Mouse (Mus musculus): Measurements from ENCODE around the gene Zcchc13. TPM values are rescaled to one million over a fixed set of nuclear protein-coding genes. Genes with fewer than 3 reads are reported as not detected.

Gene Zcchc13
- polyA plus RNA-seq, 1 experiment from 2014 or later, result not detected

DNA sequence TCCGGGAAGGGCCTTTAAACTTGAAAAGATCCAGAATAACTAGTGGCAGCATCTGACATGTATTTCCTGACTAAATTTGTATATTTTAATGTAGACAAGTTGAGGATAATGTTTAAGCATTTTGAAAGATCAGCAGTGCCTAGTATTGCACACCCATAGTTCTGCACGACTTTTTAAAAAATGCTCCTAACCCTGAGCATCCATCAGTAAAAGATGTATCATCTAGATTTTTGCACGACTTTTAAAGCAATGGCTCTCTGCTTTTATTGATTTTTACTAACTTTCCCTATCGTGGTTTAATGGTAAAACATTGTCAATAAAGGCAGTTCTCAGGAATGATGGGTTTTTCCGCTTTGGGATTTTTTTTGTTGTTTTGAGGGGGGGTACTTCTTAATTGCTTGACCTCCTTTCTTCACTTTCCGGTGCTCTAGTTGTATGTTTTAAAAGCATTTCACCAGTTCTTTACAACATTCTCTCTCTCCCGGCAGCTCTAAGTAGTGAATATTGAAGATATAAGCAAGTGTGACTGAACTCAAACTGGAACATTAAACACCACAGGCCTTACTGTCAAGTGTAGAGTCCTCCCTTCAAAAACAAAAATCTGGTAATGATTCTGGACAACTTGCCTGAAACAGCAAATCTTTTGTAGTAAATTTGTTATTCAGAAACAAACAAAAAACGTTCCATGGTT is 12.8 kb upstream of the Zcchc13 start:
- H3K4me1 ChIP-seq, result peaks cover 27% of the 10 kb centered on the region
- WGBS, result 27% methylated on average over 8 of the region's 8 CpGs
- H3K9me3 ChIP-seq (replicated peaks), result no peaks in the 10 kb centered on the region
- H3K27ac ChIP-seq (replicated peaks), result peak overlapping the region; percentile 91
- peaks cover 21% of the 10 kb centered on the region for H3K36me3 ChIP-seq
- H3K27me3 ChIP-seq (ENCODE audit: low read depth, poor library complexity, severe bottlenecking), result no peaks in the 10 kb centered on the region
- peak overlapping the region; percentile 57 for H3K4me3 ChIP-seq
- no peak for DNase-seq (ENCODE audit: low spot score)

- Histone ChIP-seq H3K27me3 (ENCODE audit: low read depth, poor library complexity, severe bottlenecking) (peaks cover 15% of the 10 kb centered on the region), H3K9me3 (replicated peaks) (no peaks in the 10 kb centered on the region), H3K36me3 (no peaks in the 10 kb centered on the region), H3K4me1 (peaks cover 25% of the 10 kb centered on the region), H3K27ac (replicated peaks) (peak overlapping the region; percentile 90), H3K4me3 (peak overlapping the region; percentile 52)
- WGBS, result 9% methylated on average over 8 of the region's 8 CpGs
- no peak for DNase-seq (ENCODE audit: low spot score)
Measured at GRCm38 (mm10) chrX:103621799-103622198, 8.6 kb upstream of the Zcchc13 start.

DNA sequence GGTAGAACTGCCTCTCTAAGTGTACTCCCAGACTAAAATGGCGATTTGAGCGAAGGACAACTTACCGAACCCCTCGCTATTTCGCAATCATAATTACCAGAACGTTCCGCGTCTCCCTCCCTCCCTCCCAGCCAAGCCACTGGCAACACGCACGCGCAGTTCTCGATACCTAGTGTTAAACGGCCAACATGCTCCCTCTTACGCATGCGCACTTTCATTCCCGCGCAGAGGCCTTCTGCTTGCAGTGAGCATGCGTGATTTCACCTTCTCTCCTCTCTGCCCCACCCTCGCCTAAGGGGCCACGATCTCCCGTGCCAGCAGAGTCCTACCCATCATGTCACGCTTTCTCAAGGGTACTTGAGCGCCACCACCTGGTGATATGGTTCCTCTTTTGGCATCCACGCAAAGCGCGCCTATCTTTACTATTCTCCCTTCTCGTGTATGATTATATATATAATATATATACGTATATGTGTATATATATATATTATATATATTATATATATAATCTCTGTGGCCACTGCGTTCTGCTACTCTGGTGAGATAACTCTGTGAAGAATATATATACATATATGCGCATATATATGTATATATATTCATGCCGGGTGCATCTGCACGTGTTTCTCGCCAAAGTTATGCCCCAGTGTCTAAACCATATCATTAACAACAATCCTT is 8.0 kb upstream of the Zcchc13 start:
- peak; percentile 95 for DNase-seq (ENCODE audit: low spot score)
- 2% methylated on average over 33 of the region's 33 CpGs for WGBS
- Histone ChIP-seq H3K27ac (replicated peaks) (peak overlapping the region; percentile 90), H3K27me3 (ENCODE audit: low read depth, poor library complexity, severe bottlenecking) (peaks cover 15% of the 10 kb centered on the region), H3K36me3 (no peaks in the 10 kb centered on the region), H3K9me3 (replicated peaks) (no peaks in the 10 kb centered on the region), H3K4me1 (peaks cover 25% of the 10 kb centered on the region), H3K4me3 (peak overlapping the region; percentile 58)

DNA sequence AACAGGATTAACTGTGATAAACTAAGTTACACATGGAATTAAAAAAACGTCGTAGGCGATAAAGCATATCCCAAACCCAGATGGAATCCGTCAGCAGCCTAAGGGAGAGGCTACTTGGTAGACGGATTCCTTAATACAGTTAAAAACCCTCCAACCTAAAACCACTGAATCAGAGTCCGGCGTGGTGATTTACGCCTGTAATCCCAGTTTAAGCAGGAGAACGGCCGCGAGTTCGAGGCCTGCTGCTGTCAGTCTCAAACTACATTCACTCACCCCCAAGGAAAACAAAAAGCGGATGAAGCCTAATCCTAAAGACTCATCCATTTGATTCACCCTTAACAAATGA is 7.5 kb upstream of the Zcchc13 start:
- DNase-seq (ENCODE audit: low spot score), result peak; percentile 18

GRCm38 (mm10) chrX:103623411-103623845 is 7.0 kb upstream of the Zcchc13 start:
- H3K27ac ChIP-seq (replicated peaks), result peak overlapping the region; percentile 83
- peaks cover 21% of the 10 kb centered on the region for H3K27me3 ChIP-seq (ENCODE audit: low read depth, poor library complexity, severe bottlenecking)
- H3K9me3 ChIP-seq (replicated peaks), result no peaks in the 10 kb centered on the region
- H3K4me3 ChIP-seq, result peak overlapping the region; percentile 58
- no peaks in the 10 kb centered on the region for H3K36me3 ChIP-seq
- H3K4me1 ChIP-seq, result peaks cover 15% of the 10 kb centered on the region
- peak; percentile 36 for DNase-seq (ENCODE audit: low spot score)
- WGBS, result under 1% methylated on average over 27 of the region's 28 CpGs

More for the DNA sequence above, 7.5 kb upstream of the Zcchc13 start:
- Histone ChIP-seq H3K36me3 (no peaks in the 10 kb centered on the region), H3K27ac (replicated peaks) (no peak overlapping the region; the same call in 1 of the 2 replicates), H3K9me3 (replicated peaks) (no peaks in the 10 kb centered on the region), H3K27me3 (ENCODE audit: low read depth, poor library complexity, severe bottlenecking) (peaks cover 16% of the 10 kb centered on the region), H3K4me3 (peak overlapping the region; percentile 58), H3K4me1 (peaks cover 20% of the 10 kb centered on the region)
- 2% methylated on average over 13 of the region's 13 CpGs for WGBS

DNA sequence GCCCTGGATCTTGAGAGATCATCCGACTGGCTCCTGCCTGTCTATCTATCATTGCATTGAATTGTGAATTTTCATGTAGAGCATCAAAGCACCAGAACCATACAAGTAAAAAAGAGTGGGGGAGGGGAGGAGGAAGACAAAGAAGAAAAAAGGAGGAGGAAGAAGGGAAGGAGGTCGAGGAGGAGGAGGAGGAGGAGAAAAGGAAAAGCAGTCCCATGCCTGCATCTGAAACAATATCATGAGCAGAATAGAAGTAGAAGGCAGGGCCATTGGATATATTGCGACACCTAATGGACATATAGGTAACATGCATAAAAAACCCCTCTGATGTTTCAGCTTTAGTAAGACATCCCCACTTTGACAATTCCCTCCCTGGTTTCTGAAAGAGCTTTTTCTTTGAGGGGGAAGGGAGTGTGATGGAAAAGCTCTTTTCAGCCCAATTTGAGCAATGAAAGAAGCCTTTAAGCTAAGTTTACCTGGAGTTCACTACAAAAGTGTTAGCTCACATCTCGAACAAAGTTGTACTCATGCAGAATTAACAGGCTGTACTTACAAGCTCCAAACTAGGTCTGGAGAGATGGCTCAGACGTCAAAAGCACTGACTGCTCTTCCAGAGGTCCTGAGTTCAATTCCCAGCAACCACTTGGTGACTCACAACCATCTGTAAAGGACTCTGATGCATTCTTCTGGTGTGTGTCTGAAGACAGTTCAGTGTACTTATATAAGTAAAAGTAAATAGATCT is 5.8 kb upstream of the Zcchc13 start:
- no peaks in the 10 kb centered on the region for H3K36me3 ChIP-seq
- DNase-seq (ENCODE audit: low spot score), result no peak
- WGBS, result 26% methylated on average over 5 of the region's 5 CpGs

GRCm38 (mm10) chrX:103628890-103629289 is 1.5 kb upstream of the Zcchc13 start:
- Histone ChIP-seq H3K27me3 (ENCODE audit: low read depth, poor library complexity, severe bottlenecking) (peaks cover 52% of the 10 kb centered on the region), H3K36me3 (no peaks in the 10 kb centered on the region), H3K4me3 (no peak overlapping the region), H3K9me3 (replicated peaks) (no peaks in the 10 kb centered on the region), H3K27ac (replicated peaks) (no peak overlapping the region), H3K4me1 (peaks cover 1% of the 10 kb centered on the region; the same call in 1 of the 2 replicates)
- 63% methylated on average over 1 of the region's 1 CpGs for WGBS
- DNase-seq (ENCODE audit: low spot score), result no peak

More for the DNA sequence above, 5.8 kb upstream of the Zcchc13 start:
- no peak overlapping the region for H3K4me3 ChIP-seq
- no peak overlapping the region for H3K27ac ChIP-seq (replicated peaks)
- no peaks in the 10 kb centered on the region for H3K9me3 ChIP-seq (replicated peaks)
- peaks cover 15% of the 10 kb centered on the region for H3K4me1 ChIP-seq
- H3K27me3 ChIP-seq (ENCODE audit: low read depth, poor library complexity, severe bottlenecking), result peaks cover 26% of the 10 kb centered on the region

- DNase-seq (ENCODE audit: low spot score), result no peak
- Histone ChIP-seq H3K27me3 (ENCODE audit: low read depth, poor library complexity, severe bottlenecking) (peaks cover 83% of the 10 kb centered on the region), H3K9me3 (replicated peaks) (no peaks in the 10 kb centered on the region), H3K4me3 (no peak overlapping the region), H3K4me1 (no peaks in the 10 kb centered on the region), H3K27ac (replicated peaks) (no peak overlapping the region), H3K36me3 (no peaks in the 10 kb centered on the region)
Measured at GRCm38 (mm10) chrX:103633895-103634294, 3.5 kb downstream of the Zcchc13 start.

- no peak for DNase-seq (ENCODE audit: low spot score)
- Histone ChIP-seq H3K27me3 (ENCODE audit: low read depth, poor library complexity, severe bottlenecking) (peaks cover 88% of the 10 kb centered on the region), H3K9me3 (replicated peaks) (no peaks in the 10 kb centered on the region), H3K27ac (replicated peaks) (no peak overlapping the region), H3K4me1 (no peaks in the 10 kb centered on the region), H3K4me3 (no peak overlapping the region), H3K36me3 (no peaks in the 10 kb centered on the region)
Measured at GRCm38 (mm10) chrX:103636021-103636420, 5.6 kb downstream of the Zcchc13 start.

- Histone ChIP-seq H3K4me1 (no peaks in the 10 kb centered on the region), H3K36me3 (no peaks in the 10 kb centered on the region), H3K27ac (replicated peaks) (no peak overlapping the region), H3K4me3 (no peak overlapping the region), H3K9me3 (replicated peaks) (no peaks in the 10 kb centered on the region), H3K27me3 (ENCODE audit: low read depth, poor library complexity, severe bottlenecking) (peaks cover 90% of the 10 kb centered on the region)
- DNase-seq (ENCODE audit: low spot score), result no peak
- WGBS, result 89% methylated on average over 5 of the region's 5 CpGs
Measured at GRCm38 (mm10) chrX:103638566-103638965, 8.2 kb downstream of the Zcchc13 start.

DNA sequence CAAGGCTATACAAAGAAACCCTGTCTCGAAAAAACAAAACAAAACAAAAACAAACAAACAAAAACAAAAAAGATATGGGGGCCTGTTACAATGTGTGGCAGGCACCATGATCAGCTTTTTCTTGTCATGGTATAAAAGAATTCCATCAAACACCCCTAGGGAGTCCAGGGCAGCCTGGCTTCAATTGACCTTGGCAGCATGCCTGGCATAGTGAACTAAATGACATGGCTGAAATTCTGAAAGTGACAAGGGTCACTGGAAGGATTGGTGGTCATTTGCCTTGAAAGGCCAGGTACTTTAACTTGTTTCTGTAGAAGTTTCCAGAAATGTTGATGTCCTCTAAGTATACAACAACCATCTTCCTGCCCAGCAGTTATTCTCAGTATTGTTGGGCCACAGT is 13.9 kb downstream of the Zcchc13 start:
- no peak for DNase-seq (ENCODE audit: low spot score)
- H3K4me1 ChIP-seq, result no peaks in the 10 kb centered on the region
- 77% methylated on average over 1 of the region's 1 CpGs for WGBS
- no peaks in the 10 kb centered on the region for H3K9me3 ChIP-seq (replicated peaks)
- peaks cover 91% of the 10 kb centered on the region for H3K27me3 ChIP-seq (ENCODE audit: low read depth, poor library complexity, severe bottlenecking)
- no peaks in the 10 kb centered on the region for H3K36me3 ChIP-seq
- no peak overlapping the region for H3K4me3 ChIP-seq
- H3K27ac ChIP-seq (replicated peaks), result no peak overlapping the region

GRCm38 (mm10) chrX:103652048-103652447 is 21.7 kb downstream of the Zcchc13 start:
- no peaks in the 10 kb centered on the region for H3K9me3 ChIP-seq (replicated peaks)
- H3K4me1 ChIP-seq, result no peaks in the 10 kb centered on the region
- DNase-seq (ENCODE audit: low spot score), result no peak
- peaks cover 94% of the 10 kb centered on the region for H3K27me3 ChIP-seq (ENCODE audit: low read depth, poor library complexity, severe bottlenecking)
- no peaks in the 10 kb centered on the region for H3K36me3 ChIP-seq
- H3K27ac ChIP-seq (replicated peaks), result no peak overlapping the region
- no peak overlapping the region for H3K4me3 ChIP-seq
- 59% methylated on average over 1 of the region's 1 CpGs for WGBS

DNA sequence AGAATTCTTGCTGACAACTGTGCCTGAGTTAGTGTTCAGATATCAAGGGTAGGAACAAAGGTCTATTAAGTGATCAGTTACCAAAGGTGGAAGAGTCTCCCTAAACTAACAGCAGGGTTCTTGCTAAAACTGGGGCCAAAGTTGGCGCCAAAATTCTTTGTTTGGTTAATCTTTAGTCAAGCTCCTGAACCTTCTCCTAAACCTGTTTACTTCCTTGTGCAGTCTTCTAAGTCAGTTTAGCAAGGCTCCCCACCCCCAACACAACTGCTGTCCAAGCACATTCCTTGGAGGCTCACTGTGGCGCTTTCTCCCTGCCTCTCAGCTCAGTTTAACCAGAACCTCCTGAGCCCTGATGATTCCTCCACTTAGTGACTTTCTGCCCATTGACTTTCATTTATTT is 22.6 kb downstream of the Zcchc13 start:
- Histone ChIP-seq H3K9me3 (replicated peaks) (no peaks in the 10 kb centered on the region), H3K27me3 (ENCODE audit: low read depth, poor library complexity, severe bottlenecking) (peaks cover 88% of the 10 kb centered on the region), H3K27ac (replicated peaks) (no peak overlapping the region), H3K4me3 (no peak overlapping the region), H3K4me1 (no peaks in the 10 kb centered on the region), H3K36me3 (no peaks in the 10 kb centered on the region)
- no peak for DNase-seq (ENCODE audit: low spot score)
- 25% methylated on average over 2 of the region's 2 CpGs for WGBS
